Mouse (Mus musculus): Measurements from ENCODE around the gene 1700023F06Rik. TPM values are rescaled to one million over a fixed set of nuclear protein-coding genes. Genes with fewer than 3 reads are reported as not detected.

The 1700023F06Rik gene
- 0.15 TPM in 1 of 2 replicates, not detected in the other for polyA plus RNA-seq (2014; fragmentation: Nextera tagmentation; extraction: Ambion mirVana)

DNA sequence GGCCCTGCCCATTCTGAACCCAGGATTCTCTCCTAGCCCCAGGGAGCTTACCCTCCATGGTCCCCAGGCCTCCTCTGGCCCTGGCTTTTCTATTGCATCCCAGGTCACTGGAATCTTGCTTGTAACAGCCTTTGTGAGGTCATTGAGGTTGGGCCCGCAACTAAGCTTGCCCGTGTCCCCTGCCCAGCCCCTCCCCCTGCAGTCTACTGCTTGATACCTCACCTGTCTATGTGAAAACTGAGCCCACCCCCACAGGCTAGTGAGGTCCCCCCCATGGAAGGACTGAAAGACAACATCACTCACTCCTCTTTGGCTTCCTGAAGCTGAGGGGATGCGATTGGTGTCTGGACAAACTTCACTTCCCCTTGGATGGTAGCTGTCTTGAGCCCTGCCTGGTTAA lies at the start of gene 1700023F06Rik:
Gene 1700023F06Rik (minus strand): TSS at position 101 of the 400 bp plus-strand sequence.
- Histone ChIP-seq H3K4me2 (no peak within 1 kb of the TSS), H3K9me3 (ENCODE audit: control insufficient read depth, low read length) (no peaks in the 10 kb centered on the region), H3K36me3 (ENCODE audit: control insufficient read depth, insufficient read depth, low read length) (no peaks in the 10 kb centered on the region), H3K27ac (ENCODE audit: low read depth, low read length) (no peak within 1 kb of the TSS), H3K27me3 (replicated peaks; ENCODE audit: control insufficient read depth, insufficient read depth, low read length) (no peaks in the 10 kb centered on the region), H3K4me3 (ENCODE audit: low read depth, low read length) (no peak within 1 kb of the TSS), H3K4me1 (replicated peaks; ENCODE audit: control insufficient read depth, insufficient read depth, low read length) (no peaks in the 10 kb centered on the region), H3K9ac (ENCODE audit: low read depth, low read length) (no peak within 1 kb of the TSS)
- no peak for DNase-seq (ENCODE audit: low spot score)
- 75% methylated on average over 3 of the region's 3 CpGs for WGBS
- no peak for ATAC-seq (replicated peaks; ENCODE audit: low FRiP score)

DNA sequence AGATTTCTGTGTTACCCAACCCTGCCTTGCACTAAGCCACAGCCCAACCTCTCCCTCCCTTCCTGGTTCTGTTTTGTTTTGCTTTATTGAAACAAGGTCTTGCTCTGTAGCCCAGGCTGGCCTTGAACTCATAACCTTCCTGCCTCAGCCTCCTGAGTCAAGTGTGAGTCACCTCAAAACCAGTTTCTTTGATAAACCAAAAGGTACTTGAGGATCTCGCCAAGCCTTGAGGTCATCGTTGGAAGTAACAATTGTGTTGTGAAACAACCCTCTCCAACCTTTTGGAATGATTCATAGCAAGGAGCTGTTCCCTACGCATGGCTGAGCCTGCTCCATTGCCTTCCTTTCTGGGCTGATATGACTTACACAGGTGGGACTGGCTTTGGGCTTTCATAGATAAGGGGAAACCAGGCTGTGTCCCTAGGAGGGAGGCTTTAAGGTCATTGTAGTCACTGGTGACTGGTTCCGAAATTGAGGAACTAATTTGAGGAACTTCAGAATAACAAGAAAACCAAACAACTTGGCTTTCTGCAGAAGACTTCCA lies 49.7 kb upstream of the 1700023F06Rik start:
- no peaks in the 10 kb centered on the region for H3K27me3 ChIP-seq (replicated peaks; ENCODE audit: control insufficient read depth, insufficient read depth, low read length)
- no peaks in the 10 kb centered on the region for H3K36me3 ChIP-seq (ENCODE audit: control insufficient read depth, insufficient read depth, low read length)
- H3K4me3 ChIP-seq (ENCODE audit: low read depth, low read length), result no peak overlapping the region
- 50% methylated on average over 4 of the region's 4 CpGs for WGBS
- H3K4me1 ChIP-seq (replicated peaks; ENCODE audit: control insufficient read depth, insufficient read depth, low read length), result peaks cover 5% of the 10 kb centered on the region
- H3K27ac ChIP-seq (ENCODE audit: low read depth, low read length), result no peak overlapping the region
- no peak overlapping the region for H3K4me2 ChIP-seq
- H3K9ac ChIP-seq (ENCODE audit: low read depth, low read length), result no peak overlapping the region
- ATAC-seq (replicated peaks; ENCODE audit: low FRiP score), result no peak
- no peaks in the 10 kb centered on the region for H3K9me3 ChIP-seq (ENCODE audit: control insufficient read depth, low read length)
- DNase-seq (ENCODE audit: low spot score), result no peak

DNA sequence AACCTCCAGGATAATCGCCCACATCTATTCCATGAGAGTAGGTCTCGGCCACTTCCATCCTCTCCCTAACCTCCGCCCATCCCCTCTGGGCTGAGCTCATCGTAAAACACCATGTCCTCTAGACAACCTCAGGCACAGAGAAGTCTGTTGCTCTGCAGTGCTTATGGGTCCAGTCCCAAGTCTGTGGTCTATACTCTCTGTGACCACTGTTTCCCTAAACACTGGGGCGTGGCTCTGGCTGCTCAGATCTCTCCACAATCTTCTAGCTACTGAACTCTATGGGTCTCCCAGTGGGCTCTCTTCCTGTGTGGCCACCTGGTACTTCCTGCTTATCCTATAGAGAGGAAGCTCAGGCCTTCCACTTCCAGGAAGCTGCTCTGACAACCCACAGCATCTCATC lies 45.2 kb upstream of the 1700023F06Rik start:
- WGBS, result 59% methylated on average over 5 of the region's 5 CpGs
- no peaks in the 10 kb centered on the region for H3K9me3 ChIP-seq (ENCODE audit: control insufficient read depth, low read length)
- no peak overlapping the region for H3K9ac ChIP-seq (ENCODE audit: low read depth, low read length)
- no peak for ATAC-seq (replicated peaks; ENCODE audit: low FRiP score)
- no peak overlapping the region for H3K4me2 ChIP-seq
- DNase-seq (ENCODE audit: low spot score), result no peak
- no peak overlapping the region for H3K4me3 ChIP-seq (ENCODE audit: low read depth, low read length)
- H3K27ac ChIP-seq (ENCODE audit: low read depth, low read length), result no peak overlapping the region
- H3K36me3 ChIP-seq (ENCODE audit: control insufficient read depth, insufficient read depth, low read length), result no peaks in the 10 kb centered on the region
- H3K4me1 ChIP-seq (replicated peaks; ENCODE audit: control insufficient read depth, insufficient read depth, low read length), result no peaks in the 10 kb centered on the region; the same call in 1 of the 2 replicates
- no peaks in the 10 kb centered on the region for H3K27me3 ChIP-seq (replicated peaks; ENCODE audit: control insufficient read depth, insufficient read depth, low read length)

DNA sequence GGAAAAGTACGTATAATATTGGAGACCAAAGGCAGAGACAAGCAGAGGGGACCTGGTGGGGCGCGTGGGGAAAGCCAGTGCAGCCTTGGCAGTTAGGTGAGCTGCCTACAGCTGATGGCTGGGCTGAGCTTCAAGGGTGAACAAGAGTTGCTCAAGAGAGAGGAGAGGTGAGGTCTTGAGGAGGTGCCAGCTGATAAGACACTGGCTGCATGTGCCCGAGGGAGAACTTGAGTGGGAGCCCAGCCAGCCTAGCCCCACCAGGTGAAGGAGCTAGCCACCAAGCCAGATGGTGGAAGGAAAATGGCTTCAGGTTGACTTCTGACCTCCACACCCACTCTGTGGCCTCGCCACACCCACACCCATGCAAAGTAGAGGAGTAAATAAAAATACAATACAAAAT lies 44.0 kb upstream of the 1700023F06Rik start:
- ATAC-seq (replicated peaks; ENCODE audit: low FRiP score) (no peak), DNase-seq (ENCODE audit: low spot score) (no peak)
- Histone ChIP-seq H3K4me1 (replicated peaks; ENCODE audit: control insufficient read depth, insufficient read depth, low read length) (peaks cover 2% of the 10 kb centered on the region; the same call in 1 of the 2 replicates), H3K36me3 (ENCODE audit: control insufficient read depth, insufficient read depth, low read length) (no peaks in the 10 kb centered on the region), H3K4me2 (no peak overlapping the region), H3K4me3 (ENCODE audit: low read depth, low read length) (no peak overlapping the region), H3K9ac (ENCODE audit: low read depth, low read length) (no peak overlapping the region), H3K9me3 (ENCODE audit: control insufficient read depth, low read length) (no peaks in the 10 kb centered on the region), H3K27me3 (replicated peaks; ENCODE audit: control insufficient read depth, insufficient read depth, low read length) (no peaks in the 10 kb centered on the region), H3K27ac (ENCODE audit: low read depth, low read length) (no peak overlapping the region)
- 78% methylated on average over 5 of the region's 5 CpGs for WGBS

DNA sequence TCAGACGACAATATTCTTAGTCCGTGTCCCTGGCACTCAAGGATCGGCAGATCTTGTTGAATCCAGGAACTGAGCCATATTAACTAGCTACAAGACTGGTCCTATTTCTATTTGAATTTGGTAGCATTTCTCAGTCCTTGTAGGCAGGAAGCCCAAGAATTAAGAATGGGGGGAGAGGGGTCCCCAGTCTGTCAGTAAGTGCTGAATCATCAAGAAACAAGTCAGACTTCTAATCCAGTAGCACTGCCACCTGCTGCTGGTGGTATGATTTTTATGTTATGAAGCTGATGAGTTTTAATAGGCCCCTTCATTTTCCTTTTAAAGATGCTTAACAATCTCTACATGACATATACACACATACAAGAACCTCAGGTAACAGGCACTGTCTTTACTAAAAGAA lies 42.0 kb upstream of the 1700023F06Rik start:
- WGBS, result 92% methylated on average over 3 of the region's 3 CpGs
- no peaks in the 10 kb centered on the region for H3K27me3 ChIP-seq (replicated peaks; ENCODE audit: control insufficient read depth, insufficient read depth, low read length)
- no peak overlapping the region for H3K27ac ChIP-seq (ENCODE audit: low read depth, low read length)
- no peak overlapping the region for H3K4me3 ChIP-seq (ENCODE audit: low read depth, low read length)
- H3K9ac ChIP-seq (ENCODE audit: low read depth, low read length), result no peak overlapping the region
- ATAC-seq (replicated peaks; ENCODE audit: low FRiP score) (no peak), DNase-seq (ENCODE audit: low spot score) (no peak)
- H3K4me1 ChIP-seq (replicated peaks; ENCODE audit: control insufficient read depth, insufficient read depth, low read length), result peaks cover 16% of the 10 kb centered on the region
- H3K4me2 ChIP-seq, result no peak overlapping the region
- H3K9me3 ChIP-seq (ENCODE audit: control insufficient read depth, low read length), result no peaks in the 10 kb centered on the region
- H3K36me3 ChIP-seq (ENCODE audit: control insufficient read depth, insufficient read depth, low read length), result no peaks in the 10 kb centered on the region

DNA sequence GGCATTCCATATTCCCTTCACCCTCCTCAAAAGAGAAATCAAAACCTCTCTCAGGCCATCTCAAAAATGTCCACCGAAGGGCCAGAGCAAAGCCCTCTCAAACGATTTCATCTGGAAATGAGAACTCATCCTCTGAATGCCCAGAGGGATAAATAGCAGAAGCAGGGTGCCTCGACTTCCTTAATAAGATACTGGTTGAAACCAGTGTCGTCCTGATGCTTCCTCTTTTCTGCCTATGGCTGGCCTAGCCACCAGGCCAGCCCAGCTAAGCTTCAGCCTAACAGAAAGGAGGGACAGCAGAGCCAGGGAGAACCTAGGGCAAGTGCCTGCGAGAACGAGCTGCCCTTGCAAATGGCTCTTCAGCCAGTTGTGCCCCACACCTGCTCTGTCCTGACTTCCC lies 41.2 kb upstream of the 1700023F06Rik start:
- Histone ChIP-seq H3K27me3 (replicated peaks; ENCODE audit: control insufficient read depth, insufficient read depth, low read length) (no peaks in the 10 kb centered on the region), H3K4me3 (ENCODE audit: low read depth, low read length) (no peak overlapping the region), H3K4me2 (no peak overlapping the region), H3K9ac (ENCODE audit: low read depth, low read length) (no peak overlapping the region), H3K36me3 (ENCODE audit: control insufficient read depth, insufficient read depth, low read length) (no peaks in the 10 kb centered on the region), H3K27ac (ENCODE audit: low read depth, low read length) (0 out of 2 replicates have a peak overlapping the region, but pooled peaks have one; percentile 21), H3K4me1 (replicated peaks; ENCODE audit: control insufficient read depth, insufficient read depth, low read length) (peaks cover 16% of the 10 kb centered on the region), H3K9me3 (ENCODE audit: control insufficient read depth, low read length) (no peaks in the 10 kb centered on the region)
- no peak for DNase-seq (ENCODE audit: low spot score)
- no peak for ATAC-seq (replicated peaks; ENCODE audit: low FRiP score)
- WGBS, result 46% methylated on average over 6 of the region's 6 CpGs

DNA sequence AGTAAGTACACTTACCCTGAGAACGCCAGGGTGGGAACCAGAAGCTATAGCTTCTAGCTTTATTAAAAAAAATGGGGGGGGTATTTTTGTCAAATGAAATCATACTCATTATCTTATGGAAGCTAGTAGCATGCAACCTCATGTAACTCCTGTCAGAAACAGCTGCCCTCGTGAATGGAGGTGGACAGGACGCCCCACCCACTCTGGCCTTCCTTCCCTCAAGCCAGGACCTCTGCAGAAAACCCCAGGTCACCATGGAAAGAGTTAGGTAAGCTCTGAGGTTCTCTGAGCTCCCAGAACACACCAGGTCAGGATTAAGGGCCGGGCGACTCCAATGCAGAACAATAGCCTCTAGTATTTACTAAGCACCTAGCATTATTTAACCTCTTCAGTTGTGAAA lies 40.5 kb upstream of the 1700023F06Rik start:
- WGBS, result 62% methylated on average over 5 of the region's 5 CpGs
- no peaks in the 10 kb centered on the region for H3K27me3 ChIP-seq (replicated peaks; ENCODE audit: control insufficient read depth, insufficient read depth, low read length)
- ATAC-seq (replicated peaks; ENCODE audit: low FRiP score) (no peak), DNase-seq (ENCODE audit: low spot score) (no peak)
- H3K27ac ChIP-seq (ENCODE audit: low read depth, low read length), result no peak overlapping the region
- no peaks in the 10 kb centered on the region for H3K36me3 ChIP-seq (ENCODE audit: control insufficient read depth, insufficient read depth, low read length)
- no peak overlapping the region for H3K4me2 ChIP-seq
- H3K9ac ChIP-seq (ENCODE audit: low read depth, low read length), result no peak overlapping the region
- no peak overlapping the region for H3K4me3 ChIP-seq (ENCODE audit: low read depth, low read length)
- no peaks in the 10 kb centered on the region for H3K9me3 ChIP-seq (ENCODE audit: control insufficient read depth, low read length)
- H3K4me1 ChIP-seq (replicated peaks; ENCODE audit: control insufficient read depth, insufficient read depth, low read length), result peaks cover 16% of the 10 kb centered on the region

DNA sequence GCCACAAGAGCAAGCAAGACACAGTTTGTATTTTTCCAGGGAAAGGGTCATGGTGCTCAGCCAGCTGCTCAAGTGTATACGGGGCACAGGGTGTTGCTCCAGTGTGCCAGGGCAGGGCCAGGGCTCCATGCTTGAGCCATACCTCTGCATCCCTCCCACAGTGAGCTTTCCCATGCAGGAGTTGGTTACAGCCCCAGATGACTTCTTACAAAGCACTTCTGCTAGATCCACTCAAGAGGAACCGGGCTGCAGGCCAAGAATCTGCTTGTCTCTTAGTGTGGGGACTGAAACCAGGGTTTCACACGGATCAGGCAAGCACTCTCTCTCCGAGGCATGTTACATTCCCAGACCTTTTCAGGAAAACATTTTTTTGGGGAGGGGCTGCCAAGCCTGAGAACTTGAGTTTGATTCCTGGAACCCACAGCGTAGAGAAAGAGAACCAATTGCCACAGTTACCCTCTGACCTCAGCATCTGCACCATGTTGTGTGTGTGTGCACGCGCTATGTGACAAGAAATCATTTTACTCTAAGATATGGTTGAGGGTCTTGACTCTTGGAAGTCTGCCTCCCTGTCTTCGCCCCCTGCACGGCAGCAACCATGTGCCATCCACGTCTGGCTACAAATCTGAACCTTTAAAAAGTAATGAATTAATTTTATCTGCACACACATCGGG lies 39.3 kb upstream of the 1700023F06Rik start:
- Histone ChIP-seq H3K4me2 (no peak overlapping the region), H3K9me3 (ENCODE audit: control insufficient read depth, low read length) (no peaks in the 10 kb centered on the region), H3K27ac (ENCODE audit: low read depth, low read length) (no peak overlapping the region), H3K4me1 (replicated peaks; ENCODE audit: control insufficient read depth, insufficient read depth, low read length) (peaks cover 16% of the 10 kb centered on the region), H3K9ac (ENCODE audit: low read depth, low read length) (no peak overlapping the region), H3K36me3 (ENCODE audit: control insufficient read depth, insufficient read depth, low read length) (no peaks in the 10 kb centered on the region), H3K27me3 (replicated peaks; ENCODE audit: control insufficient read depth, insufficient read depth, low read length) (no peaks in the 10 kb centered on the region), H3K4me3 (ENCODE audit: low read depth, low read length) (no peak overlapping the region)
- ATAC-seq (replicated peaks; ENCODE audit: low FRiP score), result no peak
- 80% methylated on average over 11 of the region's 11 CpGs for WGBS
- no peak for DNase-seq (ENCODE audit: low spot score)

DNA sequence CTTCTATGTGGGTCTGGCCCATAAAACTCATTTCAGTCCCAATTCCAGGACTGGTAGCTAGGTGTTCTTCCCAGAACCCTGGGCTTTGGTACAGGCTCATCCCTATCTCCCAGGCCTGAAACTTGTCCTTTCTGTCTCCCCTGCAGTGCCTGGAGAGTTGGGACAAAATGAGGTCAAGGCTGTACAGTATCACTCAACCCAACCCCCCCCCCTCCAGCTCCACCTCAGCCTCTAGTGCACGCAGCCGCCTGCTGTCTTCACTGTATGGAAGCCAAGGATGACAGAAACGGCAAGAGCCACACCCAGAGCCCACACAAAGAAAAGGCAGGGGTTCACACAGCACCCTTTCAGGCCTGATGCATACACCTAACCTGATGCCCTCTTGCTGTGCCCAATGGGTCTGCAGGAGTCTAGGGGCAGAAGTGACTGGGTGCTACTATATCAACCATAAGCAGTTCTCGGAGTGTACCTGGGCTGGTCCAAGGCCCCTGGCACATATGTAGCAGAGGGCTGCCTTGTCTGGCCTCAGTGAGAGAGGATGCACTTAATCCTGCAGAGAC lies 38.5 kb upstream of the 1700023F06Rik start:
- H3K9me3 ChIP-seq (ENCODE audit: control insufficient read depth, low read length), result no peaks in the 10 kb centered on the region
- no peaks in the 10 kb centered on the region for H3K27me3 ChIP-seq (replicated peaks; ENCODE audit: control insufficient read depth, insufficient read depth, low read length)
- H3K36me3 ChIP-seq (ENCODE audit: control insufficient read depth, insufficient read depth, low read length), result no peaks in the 10 kb centered on the region
- no peak overlapping the region for H3K4me3 ChIP-seq (ENCODE audit: low read depth, low read length)
- H3K9ac ChIP-seq (ENCODE audit: low read depth, low read length), result no peak overlapping the region
- no peak overlapping the region for H3K4me2 ChIP-seq
- H3K4me1 ChIP-seq (replicated peaks; ENCODE audit: control insufficient read depth, insufficient read depth, low read length), result peaks cover 16% of the 10 kb centered on the region
- ATAC-seq (replicated peaks; ENCODE audit: low FRiP score), result no peak
- H3K27ac ChIP-seq (ENCODE audit: low read depth, low read length), result peak overlapping the region; percentile 16; the same call in 1 of the 2 replicates
- 69% methylated on average over 4 of the region's 4 CpGs for WGBS
- no peak for DNase-seq (ENCODE audit: low spot score)
